Mouse (Mus musculus) G1E-ER4 (cell line): ENCODE measurements around the gene Col16a1. TPM values are rescaled to one million over a fixed set of nuclear protein-coding genes. Genes with fewer than 3 reads are reported as not detected.

ENCODE experiments used
- GATA1 ChIP-seq: IDR thresholded peaks from one replicate; pipeline ENCODE4 v1.8.0; 2012; ENCODE audit warnings: low read length, inconsistent platforms
- polyA plus RNA-seq: library from polyadenylated mRNA; stranded (reverse); fragments of >175 nt; gene quantifications from 2 replicates; pipeline ENCODE4 v1.2.3, GENCODE M21; 2012

Col16a1 gene
- polyA plus RNA-seq, 1 experiment = not detected

DNA sequence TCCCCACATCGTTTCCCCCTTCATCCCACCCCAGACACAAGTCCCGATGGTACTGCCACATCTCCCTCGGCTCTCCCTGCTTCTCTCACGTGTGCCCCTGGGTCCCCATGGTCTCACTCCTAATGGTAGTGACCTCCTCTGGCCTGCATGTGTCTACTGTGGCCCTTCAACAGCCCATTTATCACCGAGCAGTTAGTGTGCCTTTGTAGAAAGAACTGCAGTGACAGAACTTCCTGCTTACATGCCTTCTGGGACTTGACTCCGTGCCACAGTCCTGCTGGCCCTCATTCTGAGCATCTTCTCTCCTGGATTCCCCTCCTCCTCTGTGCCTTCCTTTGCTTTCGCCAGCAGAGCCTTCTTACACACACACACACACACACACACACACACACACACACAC lies 15.6 kb downstream of the Col16a1 start:
- TF ChIP-seq GATA1 = no peak

DNA sequence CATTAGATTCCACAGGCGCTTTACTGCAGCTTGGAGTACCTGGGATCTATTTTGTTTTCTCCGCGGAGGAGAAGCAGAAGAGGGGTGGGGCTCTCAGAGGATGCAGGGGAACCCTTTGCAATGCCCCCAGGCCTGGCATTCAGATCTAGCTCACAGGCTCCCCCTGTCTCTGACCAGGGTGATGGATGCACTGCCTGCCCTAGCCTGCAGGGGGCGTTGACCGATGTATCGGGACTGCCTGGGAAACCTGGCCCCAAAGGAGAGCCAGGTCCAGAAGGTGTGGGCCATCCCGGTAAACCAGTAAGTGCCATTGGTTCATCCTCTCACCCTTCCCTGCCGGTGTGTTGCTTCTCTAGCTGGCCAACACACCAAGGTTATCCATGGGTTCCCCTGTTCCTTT lies 19.2 kb downstream of the Col16a1 start:
- no peak for TF ChIP-seq GATA1

- no peak for TF ChIP-seq GATA1
Observed at GRCm38 (mm10) chr4:130070523-130070922, 22.9 kb downstream of the Col16a1 start.

GRCm38 (mm10) chr4:130071758-130072157 lies 24.1 kb downstream of the Col16a1 start:
- TF ChIP-seq GATA1 = no peak

DNA sequence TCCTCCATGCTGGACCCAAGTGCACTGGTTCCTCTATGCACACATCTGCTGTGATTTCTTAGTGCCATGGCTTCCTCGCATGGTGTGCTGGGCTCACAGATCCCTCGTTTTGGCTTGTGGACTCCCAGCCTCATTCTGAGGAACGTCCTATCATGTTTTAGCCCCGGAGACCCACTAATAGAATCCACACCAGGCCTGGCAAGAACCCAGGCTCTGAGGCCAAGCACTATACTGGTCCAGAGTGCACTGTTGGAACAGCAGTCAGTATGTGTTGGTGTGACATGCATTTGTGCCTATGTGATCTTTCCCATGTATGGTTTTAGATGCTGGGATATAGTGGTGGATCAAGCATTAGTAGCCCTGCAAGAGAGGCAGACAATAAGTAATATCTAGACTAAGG lies 25.7 kb downstream of the Col16a1 start:
- no peak for TF ChIP-seq GATA1

- TF ChIP-seq GATA1 = no peak
Observed at GRCm38 (mm10) chr4:130074761-130075515, 27.3 kb downstream of the Col16a1 start.

DNA sequence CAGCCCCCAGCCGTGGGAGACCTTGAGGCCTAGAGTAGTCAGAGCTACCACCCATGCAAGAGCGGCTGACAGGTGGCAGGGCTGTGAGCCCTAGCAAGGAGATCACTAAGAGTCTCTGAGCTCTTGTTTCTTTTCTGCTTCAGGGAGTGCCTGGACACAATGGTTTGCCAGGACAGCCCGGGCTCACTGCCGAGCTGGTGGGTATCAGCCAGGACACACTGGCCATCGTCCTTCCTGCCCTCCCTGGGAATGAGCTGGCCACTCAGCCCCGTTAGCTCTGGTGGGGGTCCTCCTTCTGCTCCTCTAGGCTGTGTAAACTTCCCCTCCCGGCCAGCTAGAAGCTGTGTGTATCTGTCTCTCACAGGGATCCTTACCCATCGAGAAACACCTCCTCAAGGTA lies 29.2 kb downstream of the Col16a1 start:
- no peak for TF ChIP-seq GATA1

DNA sequence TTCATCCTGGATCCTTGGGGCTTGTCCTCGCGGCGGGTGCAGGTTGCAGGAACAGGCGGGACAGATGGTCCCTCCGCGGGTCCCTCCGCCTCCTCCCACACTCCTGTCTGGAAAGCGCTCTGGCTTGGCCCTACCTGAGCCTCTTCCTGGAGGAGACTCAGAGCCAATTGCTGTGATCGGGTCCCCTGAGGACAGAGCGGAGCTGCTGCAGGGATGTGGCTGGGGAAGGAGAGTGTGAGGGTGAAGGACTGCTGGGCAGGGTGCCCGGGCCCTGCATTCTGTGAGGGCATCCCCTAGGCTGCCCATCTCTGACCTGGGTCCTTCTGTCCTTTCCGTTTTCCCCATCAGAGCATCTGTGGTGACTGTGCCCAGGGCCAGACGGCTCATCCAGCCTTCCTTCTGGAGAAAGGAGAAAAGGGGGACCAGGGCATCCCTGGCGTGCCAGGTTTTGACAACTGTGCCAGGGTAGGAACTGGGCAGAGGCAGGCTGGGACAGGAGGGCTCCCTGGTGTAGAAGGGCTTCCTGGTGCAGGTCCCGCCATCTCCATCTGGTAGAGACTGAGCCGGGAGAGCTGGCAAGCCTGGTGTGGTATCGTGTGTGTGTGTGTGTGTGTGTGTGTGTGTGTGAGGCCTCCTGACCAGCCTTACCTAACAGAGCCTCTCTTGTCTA lies 31.3 kb downstream of the Col16a1 start:
- TF ChIP-seq GATA1 = no peak

GRCm38 (mm10) chr4:130079521-130079920 lies 31.9 kb downstream of the Col16a1 start:
- no peak for TF ChIP-seq GATA1

DNA sequence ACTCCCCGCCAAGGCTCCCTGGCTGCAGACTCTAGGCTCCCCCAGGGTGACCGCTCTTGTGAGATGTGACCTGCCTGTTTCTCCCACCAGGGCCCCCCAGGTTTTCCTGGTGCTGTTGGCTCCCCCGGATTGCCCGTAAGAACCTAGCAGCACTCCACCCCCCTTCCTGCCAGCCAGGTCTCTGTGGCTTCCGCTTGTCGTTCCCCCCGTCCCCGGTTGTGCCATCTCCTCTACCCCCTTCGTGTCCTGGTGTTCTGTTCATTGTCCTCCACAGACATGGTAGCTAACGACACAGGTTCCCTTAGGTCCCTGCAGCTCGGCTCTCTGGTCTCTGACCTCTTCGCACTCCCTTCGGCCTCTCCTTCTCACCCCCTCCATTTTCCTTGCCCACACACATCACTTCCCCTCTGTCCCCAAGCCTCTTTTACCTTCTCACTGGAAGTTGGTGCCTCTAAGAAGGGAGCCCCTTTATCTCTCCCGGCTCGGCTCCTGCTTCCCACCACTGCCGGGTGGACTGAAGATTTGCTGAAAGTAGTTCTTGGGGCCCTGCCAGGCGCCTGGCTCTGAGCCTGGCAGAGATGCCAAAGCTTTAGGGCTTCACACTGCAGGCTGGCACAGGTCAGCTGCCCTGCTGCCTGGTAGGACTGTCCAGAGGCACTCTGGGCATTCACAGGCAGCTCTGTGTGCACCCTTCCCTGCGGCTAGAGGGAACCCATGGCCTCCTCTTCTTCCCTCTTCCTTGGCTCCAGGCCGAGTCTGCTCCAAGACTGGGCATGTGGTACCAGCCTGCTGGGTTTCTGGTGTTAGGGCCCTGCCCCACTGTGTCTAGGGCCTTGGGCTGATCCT lies 33.9 kb downstream of the Col16a1 start:
- TF ChIP-seq GATA1 = no peak

- no peak for TF ChIP-seq GATA1
Observed at GRCm38 (mm10) chr4:130082211-130082610, 34.6 kb downstream of the Col16a1 start.

DNA sequence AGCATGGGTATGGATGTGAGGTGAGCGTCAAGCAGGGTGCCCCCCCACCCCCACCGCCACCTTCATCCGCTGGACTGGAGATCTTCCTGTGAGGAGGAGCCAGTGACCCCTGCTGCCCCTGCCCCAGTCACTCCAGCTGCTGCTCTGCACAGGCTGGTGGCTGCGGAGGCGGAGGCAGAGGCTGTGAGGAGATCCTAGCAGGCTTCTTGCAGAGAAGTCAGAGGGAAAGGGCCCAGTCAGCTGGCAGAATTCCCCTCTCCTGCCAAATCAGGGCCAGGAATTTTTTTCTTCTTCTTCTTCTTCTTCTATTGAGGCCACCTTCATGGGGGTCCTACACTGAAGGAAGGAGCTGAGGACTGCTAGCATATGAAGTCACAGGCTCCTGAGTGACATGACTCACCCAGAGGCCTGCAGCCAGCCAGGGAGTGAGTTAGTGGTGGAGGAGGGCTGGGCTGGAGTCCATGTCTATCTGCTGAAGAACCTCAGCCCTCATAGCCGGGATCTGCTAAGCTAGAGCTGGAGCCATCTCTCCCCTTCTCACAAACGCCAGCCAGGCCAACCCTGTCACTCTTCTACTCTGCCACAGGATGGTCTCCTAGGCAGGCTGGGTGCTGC lies 36.8 kb downstream of the Col16a1 start:
- no peak for TF ChIP-seq GATA1

- TF ChIP-seq GATA1 = no peak
Observed at GRCm38 (mm10) chr4:130085246-130085820, 37.7 kb downstream of the Col16a1 start.

DNA sequence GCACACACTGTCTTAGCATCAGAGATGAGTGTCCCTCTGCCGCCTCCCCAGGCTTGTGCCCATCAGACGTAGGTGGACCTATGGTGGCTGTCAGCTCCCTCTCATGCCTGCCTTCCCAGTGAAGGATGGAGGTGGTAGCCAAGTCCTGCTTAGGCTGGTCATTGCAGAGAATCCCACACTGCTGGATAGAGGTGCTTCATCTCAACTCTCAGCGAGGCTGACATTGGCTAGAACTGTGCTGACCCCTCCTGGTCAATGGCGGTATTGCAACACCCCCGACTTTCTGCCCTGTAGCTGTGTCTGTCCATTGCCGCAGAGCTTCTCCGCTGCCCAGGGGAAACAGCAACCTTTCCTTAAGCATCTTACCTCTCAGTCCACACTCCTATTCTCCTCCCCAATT lies 39.7 kb downstream of the Col16a1 start:
- no peak for TF ChIP-seq GATA1

- TF ChIP-seq GATA1 = no peak
Observed at GRCm38 (mm10) chr4:130095137-130095536, 47.5 kb downstream of the Col16a1 start.
